Mouse (Mus musculus): Measurements from ENCODE around the gene Lrrc51.
A peak's percentile ranks its signal among the peaks of the same experiment; 100 is the strongest.

Gene Lrrc51

DNA sequence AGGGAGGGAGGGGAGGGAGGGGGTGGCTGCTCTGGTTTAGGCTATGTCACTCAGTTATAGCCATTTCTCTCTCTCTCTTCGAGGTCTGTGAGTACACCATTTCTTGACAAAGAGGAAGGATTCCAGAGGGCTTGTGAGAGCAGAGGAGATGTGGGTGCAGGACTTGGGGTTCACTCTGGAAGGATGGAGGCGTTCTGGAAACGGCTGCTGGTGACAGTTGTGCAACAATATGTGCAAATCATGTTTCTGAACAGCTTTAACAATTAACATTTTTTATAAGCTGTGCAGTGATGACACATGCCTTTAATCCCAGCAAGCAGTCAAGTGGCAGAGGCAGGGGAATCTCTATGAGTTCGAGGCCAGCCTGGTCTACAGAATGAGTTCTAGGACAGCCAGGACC, 52.8 kb downstream of the Lrrc51 start:
- DNase-seq, result peak; percentile 76

DNA sequence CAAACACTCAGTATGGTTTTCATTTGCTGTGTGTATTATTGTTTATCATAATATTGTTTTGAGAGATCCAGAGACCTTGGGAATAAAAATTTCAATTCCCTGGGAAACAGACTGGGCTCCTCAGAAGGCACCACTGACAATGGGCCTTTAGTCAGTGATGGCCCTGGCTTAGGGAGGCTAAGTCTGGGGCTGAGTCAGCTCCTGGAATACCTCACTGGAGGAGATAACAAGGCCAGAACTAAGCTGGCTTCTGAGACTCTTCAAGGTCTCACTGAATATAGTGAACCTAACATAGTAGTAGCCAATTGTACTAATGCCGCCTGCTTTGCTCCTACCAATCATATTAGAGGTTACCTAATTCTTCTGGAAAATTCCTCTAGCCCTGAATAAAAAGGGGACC, 57.7 kb downstream of the Lrrc51 start:
- DNase-seq, result no peak

DNA sequence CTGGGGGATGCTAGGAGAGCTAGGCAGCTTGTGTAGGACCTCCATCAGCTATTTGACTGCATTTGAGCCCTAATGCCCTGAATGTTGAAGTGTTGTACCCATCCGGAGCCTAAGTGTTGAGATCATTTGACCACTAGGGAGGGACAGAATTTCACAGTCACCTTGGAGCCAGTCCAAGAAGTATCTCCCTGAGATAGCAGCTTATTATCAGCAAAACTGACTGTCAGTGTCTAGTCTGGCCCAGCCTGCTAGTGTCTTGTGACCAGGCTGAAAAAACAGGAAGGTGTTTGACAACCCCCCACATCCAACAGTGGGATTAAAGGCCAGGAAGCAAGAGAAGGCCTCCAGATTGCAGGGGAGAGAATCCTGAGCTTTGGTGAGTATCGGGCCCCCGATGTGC, 62.4 kb downstream of the Lrrc51 start:
- peak; percentile 27 for DNase-seq

DNA sequence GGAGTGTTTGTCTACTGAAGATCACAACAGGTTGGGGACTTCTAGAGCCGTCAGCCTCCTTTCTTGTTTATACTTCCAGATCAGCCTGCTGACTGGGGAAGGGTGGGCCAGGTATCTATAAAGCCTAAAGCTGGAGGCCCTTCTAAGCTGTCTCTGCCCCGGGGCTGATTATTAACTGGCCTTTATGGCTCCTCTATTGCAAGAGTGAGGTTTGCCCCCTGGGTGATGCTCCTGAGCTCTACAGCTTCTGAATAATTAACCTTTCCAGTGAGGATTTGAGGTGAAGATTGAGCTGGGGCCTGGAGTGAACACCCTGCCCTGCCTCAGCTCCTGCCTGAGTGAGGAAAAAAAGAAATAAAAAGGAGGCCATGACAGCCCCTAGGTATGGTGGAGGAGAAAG, 63.1 kb downstream of the Lrrc51 start, which contains the start of gene Folr1:
Gene Folr1, minus strand, starts transcription at position 160 of the 400 bp plus-strand sequence.
- no peak for DNase-seq

DNA sequence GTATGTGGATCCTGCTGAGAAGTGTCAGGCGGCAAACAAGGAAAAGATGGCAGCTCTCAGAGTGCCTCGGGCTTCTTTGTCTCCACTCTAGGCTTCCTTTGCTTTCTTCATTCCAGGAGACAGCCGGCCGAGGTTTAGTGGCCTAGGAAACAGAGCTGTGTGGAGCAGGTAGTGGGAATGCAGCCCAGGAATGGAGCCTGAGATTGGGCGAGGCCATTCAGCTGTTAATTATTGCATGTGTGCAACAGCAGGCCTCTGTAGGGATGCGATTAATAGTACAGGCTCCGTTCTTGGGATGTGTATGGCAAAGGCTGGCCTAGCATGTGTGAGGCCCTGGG, 64.6 kb downstream of the Lrrc51 start:
- DNase-seq, result no peak

DNA sequence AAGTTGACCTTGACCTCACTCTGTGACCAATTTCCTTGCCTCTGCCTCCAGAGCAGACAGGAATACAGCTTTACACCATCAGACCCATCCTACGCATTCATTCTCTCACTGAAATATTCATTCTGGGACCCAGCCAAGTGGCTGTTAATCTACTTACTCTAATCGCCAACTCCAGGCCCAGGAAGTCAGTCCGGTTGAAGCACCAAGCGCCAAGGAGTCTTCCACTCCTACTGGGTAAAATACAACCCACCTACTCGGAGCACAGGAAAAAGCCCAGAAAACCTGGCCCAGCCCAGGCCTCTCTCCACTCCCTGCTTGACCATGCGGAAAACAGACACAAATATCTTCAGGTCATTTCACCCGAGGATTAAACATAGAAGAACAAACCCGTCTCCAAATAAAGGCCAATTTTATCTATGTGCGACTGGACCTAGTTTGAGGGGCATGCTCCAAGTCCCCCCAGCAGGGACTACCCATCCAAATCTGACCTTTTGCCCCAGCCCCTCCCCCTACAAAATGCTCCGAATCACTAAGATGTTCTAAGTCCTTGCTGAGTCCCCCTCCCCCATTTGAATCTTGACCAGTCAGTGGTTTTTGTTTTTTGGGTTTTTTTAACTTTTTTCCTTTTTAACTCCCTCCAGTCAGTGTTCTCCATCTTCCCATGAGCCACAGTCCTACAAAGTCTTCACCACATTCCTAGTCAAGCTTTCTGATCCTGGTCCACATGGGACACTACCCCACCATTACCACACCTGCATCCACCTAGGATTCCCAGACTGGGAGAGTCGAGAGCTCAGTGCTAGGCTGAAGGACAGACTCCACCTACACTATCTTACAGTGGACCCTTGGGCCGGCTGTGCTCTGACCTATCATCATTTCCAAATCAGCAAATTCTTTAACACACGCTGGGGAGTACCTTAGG, 65.2 kb downstream of the Lrrc51 start:
- DNase-seq, result no peak

DNA sequence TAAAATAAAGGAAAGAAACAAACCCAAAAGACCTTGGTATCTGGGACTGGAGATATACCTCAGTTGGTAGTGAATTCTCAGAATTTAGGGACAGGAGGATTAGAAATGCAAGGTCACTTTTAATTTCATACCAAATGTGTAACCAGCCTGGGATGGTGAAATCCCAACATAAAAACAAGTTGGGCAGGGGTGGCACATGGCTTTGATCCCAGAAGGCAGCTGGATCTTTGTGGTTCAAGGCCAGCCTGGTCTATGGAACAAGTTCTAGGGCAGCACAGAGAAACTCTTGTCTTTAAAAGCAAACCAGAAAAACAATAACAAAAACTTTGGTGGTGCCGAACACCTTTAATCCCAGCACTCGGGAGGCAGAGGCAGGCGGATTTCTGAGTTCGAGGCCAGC, 66.2 kb downstream of the Lrrc51 start:
- DNase-seq, result no peak

DNA sequence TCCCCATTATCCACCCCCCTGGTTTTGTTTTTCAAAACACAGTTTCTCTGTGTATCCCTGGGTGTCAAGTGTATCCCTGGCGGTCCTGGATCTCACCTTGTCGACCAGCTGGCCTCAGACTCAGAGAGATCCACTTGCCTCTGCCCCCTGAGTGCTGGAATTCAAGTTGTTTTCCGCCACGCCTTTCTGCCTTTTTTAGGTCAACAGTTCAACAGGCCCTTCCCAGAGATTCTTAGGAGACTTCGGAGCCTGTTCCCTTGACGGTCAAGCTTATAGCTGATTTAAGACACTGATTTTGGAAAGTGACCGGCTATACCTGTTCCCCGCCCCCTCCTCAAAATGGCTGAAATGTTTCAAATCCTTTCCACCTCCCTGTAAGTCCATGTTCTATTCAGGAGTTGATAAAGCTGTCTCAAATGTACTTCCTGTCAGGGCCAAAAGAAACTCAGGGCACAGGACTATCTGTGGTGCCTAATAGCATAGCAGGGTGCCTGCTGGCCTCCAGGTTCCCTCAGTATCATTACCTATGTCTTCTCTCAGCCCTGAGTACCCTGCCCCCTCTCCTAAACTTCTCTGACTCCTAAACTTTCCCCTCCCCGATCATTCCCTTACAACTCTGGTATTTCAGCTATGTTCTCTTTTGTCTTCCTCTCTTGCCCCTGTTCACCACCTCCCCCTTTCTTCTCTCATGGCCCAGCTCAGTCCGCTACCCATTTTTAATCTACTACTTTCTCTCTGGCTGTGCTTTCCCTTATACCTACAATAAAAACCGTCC, 67.0 kb downstream of the Lrrc51 start:
- DNase-seq, result no peak

DNA sequence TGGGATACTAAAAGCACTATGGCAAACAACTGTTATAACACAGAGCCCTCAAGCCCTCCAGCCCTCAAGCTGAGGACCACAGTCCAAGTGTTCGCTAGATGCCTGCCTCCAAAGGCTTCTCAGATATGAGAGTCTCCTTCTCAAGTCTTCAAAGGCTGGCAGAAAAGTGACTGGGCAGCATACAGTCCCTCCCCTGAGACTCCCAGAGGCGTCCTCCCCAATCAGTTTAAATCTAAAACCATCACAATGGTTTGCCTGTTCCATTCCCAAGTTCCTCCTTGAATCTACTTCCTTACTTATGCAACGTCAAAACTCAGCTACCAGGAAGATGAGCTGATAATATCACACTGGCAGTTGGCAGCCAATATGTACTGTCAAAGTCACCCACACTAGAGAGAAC, 70.3 kb downstream of the Lrrc51 start, which contains the start of gene Anapc15:
Gene Anapc15, plus strand, starts transcription at position 301 of the 400 bp plus-strand sequence.
- DNase-seq, result no peak

All from layer of hippocampus, adult 9-11 months (tissue).